Mouse (Mus musculus) gastrocnemius, postnatal 14 days (tissue): ENCODE results near the gene A830031A19Rik. TPM values are rescaled to one million over a fixed set of nuclear protein-coding genes. Genes with fewer than 3 reads are reported as not detected.

Source experiments
- DNase-seq: peaks from one replicate; pipeline ENCODE4 v3.0.0; 2021; ENCODE audit warnings: mixed read lengths
- intact Hi-C: fragments of 180-260 bp; cut with DNase I; formaldehyde crosslinking; loops from one replicate; pipeline ENCODE4 v1.15.1; 2025; ENCODE audit warnings: low total_unique reads
- total RNA-seq, 2 experiments: library from RNA; stranded (reverse); gene quantifications; 2 replicates each; pipeline ENCODE4 v1.2.3; 2021

The A830031A19Rik gene
- total RNA-seq, 2 experiments from 2014 or later: not detected

DNA sequence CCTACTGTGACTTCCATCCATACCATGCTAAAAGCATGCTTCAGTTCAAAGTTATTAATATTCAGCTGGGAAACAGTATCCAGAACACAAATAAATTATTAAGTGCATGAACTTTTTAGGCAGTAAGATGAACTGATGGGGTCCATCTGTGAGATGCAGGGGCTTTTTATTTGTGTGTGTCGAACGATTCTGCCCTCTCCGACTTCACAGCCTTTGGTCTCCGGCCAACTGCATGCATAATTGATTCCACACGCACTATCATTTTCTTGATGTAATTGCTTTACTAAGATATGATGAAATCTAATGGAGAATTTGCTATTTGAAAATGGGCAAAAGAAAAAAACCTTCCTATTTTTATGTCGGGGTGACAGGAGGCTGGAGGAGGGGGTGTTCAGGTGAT is 22.2 kb upstream of the A830031A19Rik start:
- intact Hi-C loops: no loop called here
- no peak for DNase-seq

DNA sequence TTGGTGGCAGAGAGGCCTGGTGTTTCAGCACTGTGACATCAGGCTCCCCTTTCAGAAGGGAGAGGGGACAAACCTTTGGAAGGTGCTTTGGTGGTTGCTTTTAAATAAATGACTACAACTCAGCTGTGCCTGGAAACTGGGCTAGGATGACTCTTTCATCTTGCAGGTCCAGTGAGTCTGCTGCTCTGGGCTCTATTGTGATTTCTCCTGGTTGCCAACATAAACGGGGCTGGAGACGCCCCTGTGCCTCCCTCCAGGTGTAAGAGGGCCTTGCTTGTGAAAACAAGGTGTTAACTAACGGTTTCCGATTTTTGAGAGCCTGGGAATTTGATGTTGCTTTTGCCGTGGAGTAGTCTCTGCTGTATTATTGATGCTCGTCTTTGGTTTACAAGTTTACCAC is 21.6 kb upstream of the A830031A19Rik start:
- intact Hi-C loops: no loop called here
- DNase-seq: no peak

DNA sequence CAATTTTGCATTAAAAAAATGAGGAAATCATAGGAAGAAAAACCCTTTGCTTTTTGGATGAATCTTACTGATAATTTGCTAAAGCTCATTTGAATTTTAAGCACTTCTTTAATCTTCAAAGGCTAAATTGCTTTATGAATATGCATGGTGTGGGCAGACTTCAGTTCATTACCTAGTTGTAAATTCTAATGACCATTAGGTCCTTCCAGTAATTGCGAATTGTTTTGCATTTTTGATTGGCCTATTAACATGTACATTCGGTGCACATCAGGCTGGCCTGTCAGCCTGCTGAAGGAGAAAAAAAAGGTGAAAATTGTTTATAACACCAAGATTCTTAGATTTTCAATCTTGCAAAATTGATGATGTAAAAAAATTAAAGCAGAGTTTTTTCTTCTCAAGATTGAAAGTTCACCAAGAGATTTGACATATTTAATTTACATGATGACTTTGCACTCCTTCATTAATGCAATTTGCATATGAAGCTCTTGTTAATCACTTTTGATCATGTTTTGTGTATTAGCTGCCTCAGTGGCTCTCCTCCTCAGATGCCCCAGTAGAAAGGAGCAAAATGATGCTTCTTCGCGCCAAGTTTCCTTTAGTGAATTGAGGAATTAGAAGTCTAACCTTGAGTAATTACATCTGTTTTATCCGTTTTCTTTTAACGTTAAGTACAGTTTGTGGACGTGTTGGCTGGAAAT is 21.0 kb upstream of the A830031A19Rik start:
- no peak for DNase-seq
- intact Hi-C loops: no loop called here

DNA sequence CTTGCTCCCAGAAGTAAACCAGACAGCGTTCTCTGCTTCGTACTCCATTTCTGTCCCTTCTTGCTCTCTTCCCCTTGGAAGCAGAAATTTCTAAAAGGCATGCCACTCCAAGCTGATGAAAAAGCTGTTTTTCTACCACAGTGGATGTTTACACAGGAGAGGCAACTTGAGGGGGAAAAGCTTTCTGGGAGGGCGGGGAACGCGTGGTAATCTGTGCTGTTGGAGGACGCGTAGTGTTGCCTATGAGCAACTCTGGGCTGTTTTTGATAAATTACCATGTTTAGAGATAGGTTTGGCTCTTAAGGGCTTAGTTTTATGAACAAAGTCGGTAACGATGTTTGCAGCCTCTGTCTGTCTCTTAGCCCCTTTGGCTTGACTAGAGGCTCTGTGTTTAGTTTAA is 20.4 kb upstream of the A830031A19Rik start:
- no peak for DNase-seq
- intact Hi-C loops: no loop called here

DNA sequence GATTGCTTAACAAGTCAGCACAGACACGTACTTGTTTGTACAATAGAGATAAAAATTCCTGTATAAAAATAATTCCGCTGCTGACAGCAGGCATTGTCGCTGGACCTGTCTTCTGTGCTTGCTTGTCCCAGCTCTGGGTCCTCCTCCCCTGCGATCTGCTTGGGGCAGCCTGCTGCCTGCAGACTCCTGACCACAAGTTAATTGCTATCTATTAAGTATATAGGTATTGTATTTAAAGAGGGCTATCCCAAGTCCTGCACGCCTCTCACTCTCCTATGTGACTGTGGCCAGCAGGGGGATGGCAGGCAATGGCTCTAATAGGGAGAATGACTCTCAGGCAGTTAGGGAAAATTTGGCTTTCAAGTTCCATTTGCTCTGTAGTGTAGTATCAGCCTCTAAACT is 19.2 kb upstream of the A830031A19Rik start:
- intact Hi-C loops: no loop called here
- no peak for DNase-seq

DNA sequence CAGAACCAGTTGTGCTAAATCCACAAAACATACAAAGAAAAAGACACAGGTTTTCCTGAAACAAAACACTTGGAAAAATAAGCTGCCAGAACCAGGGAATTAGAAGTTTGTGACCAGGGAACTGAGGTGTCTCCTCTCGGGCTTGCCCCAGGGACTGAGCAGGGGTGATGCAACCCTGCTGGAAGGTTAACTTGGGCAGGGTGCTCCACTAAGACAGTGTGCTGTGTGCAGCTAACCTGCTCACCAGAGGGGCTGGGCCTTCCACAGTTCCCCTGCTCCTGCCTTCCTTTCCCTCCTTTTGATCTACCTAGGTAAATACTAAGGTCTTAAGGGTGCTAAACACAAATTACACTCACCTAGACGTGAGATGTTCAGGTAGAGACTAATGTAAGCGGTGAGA is 17.8 kb upstream of the A830031A19Rik start:
- no peak for DNase-seq
- intact Hi-C loops: no loop called here

DNA sequence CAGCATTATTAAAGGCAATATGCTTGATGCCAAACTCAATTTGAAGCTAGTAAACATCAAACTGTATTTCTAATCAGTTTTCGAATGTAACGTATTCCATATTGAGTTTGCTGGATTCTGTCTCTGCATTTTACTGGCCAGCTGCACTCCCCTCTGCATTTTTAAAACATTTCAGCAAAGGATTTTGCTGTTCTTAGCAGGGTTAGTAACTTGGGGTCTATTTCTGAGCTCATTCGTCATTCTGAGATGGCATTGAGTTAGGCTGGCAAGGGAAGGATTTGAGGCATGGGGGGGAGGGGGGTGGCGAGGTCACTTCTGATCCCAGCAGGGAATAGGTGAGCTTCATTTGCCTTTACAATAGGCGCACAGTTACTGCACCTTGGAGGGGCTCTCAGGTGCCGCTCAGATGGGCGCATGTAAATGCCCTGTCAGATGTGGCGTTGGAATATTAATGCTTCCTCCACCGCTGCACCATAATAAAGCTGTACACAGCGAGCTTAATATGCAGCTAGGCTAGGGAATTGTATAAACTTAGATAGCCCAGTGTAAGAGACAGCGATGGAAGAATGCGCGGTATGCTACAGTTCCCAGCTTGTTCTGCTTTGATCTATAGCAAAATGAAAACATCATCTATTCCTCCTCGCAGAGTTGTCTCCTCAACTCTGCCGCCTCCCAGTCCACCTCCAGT is 16.7 kb upstream of the A830031A19Rik start:
- intact Hi-C loops: no loop called here
- no peak for DNase-seq

DNA sequence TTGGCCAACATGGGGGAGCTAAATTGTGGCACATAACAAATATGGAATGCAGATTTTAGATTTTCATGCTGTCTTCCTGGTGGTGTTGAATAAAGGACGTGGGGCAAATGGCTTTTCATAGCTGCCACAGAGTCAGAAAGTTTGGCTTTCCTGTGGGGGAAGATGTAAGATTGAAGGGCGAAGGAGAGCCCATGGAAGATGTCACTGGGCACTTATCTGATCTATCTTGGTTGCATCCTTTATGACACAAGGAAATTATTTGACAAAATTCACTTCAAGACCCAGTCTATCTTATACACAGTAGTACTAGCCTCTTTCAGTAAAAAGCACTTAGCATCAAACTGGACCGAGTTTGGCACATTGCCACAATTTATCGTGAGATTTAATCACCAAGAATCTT is 15.6 kb upstream of the A830031A19Rik start:
- intact Hi-C loops: no loop called here

DNA sequence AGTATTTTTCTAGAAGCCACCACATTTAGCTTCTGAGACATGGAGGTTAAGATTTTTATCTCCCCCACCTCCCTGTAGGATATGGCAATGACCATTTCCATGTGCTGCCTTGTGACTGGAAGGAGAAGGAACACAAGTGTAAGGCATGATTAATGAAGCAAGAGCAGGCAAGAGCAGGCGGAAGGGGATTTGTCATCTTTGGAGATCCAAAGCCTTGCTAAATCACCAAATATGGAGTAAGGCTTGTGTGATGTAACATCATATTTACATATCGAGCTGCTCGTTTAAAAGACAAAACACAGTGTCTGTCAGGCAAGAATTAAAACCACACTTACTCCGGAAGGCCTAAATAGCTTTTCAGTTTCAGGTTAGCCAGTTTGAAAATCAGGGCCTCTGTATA is 12.2 kb upstream of the A830031A19Rik start:
- no peak for DNase-seq
- intact Hi-C loops: no loop called here

More for the DNA sequence above, 15.6 kb upstream of the A830031A19Rik start:
- no peak for DNase-seq

DNA sequence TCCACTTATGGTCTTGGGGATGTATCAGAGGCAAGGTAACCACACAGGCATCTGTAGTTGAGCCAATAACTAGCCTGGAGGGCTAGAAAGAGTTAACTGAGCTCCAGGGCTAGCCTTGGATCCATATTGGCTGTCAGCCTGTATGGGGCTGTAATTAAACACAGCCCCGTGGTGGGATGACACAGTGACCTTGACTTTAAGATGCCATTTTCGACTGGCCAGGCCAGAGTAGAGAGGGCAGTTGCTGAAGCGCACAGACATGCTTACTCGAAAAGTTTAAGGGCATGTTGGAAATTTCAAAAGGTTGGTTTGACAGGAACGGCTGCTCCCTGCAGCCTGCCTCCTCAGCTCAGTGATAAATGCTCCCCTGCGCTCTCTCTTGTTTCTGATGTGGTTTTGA is 11.1 kb upstream of the A830031A19Rik start:
- no peak for DNase-seq
- intact Hi-C loops: no loop called here

DNA sequence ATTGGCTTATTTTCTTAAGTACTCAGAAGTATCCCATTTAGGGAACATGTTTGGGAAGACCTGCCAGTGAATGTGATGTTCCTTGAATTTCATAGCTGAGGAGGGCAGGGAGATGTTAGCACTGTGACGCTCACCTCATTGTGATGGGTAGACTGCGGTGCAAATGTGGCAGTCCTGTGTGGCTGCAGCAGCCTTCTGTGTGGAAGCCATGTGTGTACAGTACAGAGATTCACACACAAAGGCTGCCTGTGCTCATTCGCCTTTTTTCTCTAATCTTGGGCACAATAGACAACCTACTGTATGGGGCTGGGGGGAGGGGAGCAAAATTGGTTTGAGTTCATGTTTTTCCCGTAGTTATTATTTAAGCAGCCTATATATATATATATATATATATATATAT is 9.7 kb upstream of the A830031A19Rik start:
- no peak for DNase-seq
- intact Hi-C loops: no loop called here

DNA sequence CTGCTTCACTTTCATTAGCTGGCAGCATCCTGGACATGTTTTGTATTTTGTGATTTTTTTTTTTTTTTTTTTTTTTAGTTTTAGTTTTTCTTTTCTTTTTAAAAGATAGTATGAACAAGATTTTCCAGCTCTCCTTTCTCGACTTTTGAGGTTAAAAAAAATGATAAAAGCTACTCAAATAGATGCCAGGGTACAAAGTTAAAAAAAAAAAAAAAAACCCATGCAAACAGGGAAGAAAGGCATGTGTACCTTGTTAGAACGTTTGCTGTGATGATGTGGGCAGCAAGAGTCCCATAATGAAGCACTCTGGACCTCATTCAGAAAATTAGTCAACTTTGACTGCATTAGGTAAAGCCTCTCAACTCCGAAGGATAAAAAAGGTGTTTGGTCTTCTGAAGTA is 9.2 kb upstream of the A830031A19Rik start:
- DNase-seq: no peak
- intact Hi-C loops: no loop called here

DNA sequence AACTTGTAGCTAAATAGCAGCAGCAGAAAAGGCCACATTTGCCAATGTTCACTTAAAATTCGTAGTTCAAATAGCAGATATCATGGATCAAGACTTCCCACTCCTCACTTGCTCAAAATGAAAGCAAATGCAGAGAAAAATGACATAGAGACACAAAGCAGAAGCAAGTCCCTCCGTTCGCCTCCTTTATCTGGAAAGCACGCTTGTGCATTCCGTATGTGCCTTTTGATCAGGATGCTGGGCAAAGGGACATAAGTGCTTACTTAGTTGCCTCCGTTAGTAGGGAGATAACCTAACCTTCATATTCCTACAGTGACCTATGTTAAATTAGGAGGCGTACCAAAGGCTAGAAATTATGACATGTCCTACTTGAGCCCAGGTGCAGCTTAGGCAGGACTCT is 8.6 kb upstream of the A830031A19Rik start:
- intact Hi-C loops: no loop called here
- DNase-seq: no peak

DNA sequence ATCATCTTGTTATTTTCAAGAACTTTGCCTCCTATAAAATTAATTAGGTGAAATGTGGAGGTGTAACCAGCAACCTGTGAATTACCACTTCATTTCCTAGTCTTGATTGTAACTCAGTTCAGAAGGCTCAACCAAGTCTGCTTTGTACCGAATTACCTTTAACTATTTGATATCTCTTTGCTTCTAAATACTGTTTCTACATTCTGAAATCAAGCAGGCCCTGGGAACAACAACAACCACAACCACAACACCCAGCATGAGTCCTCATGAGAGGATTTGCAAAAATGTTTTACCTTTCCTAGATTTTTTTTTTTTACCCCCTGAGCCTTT is 8.2 kb upstream of the A830031A19Rik start:
- DNase-seq: no peak
- intact Hi-C loops: no loop called here

DNA sequence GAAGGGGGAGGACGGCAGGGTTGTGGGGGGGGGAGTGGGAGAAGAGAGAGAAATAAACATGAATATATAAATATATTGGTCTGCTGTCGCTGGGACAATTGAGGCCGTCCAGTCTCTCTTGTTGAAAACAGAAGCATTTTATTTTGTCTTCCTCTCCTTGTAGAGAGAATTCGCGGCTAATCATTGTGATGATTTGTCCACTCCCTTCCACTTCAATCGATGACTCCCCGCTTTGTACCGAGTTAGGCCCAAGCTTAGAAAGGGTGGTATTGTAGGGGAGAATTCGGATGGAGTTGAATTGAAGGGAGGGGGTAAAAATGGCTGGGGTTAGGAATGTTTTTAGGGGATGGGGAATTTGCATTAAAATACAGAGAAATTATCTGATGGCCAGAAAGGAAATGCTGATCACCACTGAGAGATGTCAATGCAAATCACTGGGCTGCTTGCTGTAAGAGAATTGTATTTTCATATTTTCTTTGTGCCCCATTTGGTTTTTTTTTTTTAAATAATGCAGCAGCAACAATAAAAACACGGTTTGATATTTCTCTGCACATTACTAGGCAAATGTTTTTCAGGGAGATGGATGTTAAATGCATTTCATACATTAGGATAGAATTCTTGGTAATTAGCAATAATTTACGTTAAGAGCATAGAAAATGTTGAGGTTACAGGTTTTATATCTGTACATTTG is 7.7 kb upstream of the A830031A19Rik start:
- no peak for DNase-seq

DNA sequence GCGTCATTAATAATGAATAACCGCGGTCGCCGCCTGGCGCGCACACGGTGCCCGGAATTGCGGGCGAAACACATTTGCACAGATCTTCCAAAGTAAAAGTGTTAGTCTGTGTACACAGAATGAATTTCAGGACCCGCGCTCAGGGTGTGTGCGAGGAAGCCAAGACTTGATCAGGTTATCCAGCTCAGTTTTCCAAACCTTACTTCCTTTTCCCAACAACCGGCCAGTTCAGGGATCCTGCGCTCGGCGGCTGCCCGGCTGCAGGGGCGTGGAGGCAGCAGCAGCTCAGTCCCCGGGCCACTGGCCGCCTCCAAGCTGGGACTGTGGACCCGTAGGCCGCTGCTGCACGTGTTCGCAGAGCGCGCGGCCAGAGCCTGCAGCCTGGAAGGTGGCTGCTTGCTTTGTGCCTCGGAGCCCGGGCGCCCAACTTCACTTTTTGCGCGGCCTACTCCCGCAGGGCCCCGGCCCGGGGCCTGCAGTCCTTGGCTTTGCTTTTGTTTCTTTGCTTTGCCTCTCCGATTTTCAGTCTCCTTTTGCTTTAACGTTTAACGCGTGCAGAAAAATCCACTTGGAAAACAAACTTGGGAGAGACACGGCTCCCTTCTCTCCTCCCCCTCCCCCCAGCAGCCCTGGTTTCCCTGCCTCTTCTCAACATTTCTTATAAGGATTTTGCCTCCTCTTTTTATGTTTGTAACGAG is 7.0 kb upstream of the A830031A19Rik start:
- intact Hi-C loops: no loop called here
- peak; percentile 31 for DNase-seq

More for the DNA sequence above, 7.7 kb upstream of the A830031A19Rik start:
- intact Hi-C loops: no loop called here

DNA sequence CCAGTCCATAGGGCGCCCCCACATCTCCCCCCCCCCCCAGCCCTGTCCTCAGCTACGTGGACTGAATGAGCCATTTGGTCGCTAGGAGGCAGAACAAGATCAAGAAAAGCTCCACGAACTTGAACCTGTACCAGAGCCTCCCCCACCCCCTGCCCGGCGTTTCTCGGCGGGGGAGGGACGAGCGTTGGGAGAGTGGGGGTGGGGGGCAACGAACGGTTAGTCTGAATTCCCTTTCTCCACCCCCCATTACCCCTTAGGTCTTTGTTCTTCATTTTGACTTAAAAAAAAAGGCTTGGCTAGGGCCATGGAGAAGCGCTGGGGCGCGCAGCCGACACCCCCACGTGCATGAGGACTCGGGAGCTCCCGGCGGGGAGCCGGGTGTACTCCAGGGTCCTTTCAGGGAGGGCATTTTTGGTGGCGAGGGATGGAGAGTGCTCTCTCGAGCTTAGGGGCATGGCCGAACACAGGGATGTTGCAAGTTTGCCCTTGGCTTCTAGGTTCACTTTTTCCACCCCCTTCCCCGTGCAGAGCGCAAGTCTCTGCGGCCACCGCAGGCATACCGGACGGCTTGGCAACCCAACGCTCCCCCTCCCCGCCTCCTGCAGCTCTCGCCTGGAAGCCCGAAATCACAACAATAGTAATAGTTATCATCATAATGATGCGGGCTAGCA is 6.3 kb upstream of the A830031A19Rik start:
- no peak for DNase-seq
- intact Hi-C loops: no loop called here

DNA sequence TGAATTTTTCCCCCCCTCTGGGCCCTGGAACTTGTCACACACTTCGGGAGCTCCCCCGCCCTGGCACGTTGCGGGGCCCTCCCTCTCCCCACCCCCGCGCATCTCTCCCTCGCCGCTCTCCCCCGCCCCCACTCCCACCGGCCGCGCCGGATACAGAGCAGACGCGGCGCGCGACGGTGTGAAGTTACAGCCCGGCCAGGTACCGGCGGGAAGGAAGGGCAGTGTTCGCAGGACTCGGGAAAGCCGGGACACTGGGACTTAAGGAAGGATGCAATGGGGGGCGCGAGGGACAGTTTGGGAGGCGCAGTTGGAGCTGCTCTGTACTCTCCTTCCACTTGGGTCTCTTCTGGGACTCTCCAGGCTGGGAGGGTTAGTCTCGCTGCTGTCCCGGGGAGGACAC is 5.7 kb upstream of the A830031A19Rik start:
- DNase-seq: no peak
- intact Hi-C loops: no loop called here

DNA sequence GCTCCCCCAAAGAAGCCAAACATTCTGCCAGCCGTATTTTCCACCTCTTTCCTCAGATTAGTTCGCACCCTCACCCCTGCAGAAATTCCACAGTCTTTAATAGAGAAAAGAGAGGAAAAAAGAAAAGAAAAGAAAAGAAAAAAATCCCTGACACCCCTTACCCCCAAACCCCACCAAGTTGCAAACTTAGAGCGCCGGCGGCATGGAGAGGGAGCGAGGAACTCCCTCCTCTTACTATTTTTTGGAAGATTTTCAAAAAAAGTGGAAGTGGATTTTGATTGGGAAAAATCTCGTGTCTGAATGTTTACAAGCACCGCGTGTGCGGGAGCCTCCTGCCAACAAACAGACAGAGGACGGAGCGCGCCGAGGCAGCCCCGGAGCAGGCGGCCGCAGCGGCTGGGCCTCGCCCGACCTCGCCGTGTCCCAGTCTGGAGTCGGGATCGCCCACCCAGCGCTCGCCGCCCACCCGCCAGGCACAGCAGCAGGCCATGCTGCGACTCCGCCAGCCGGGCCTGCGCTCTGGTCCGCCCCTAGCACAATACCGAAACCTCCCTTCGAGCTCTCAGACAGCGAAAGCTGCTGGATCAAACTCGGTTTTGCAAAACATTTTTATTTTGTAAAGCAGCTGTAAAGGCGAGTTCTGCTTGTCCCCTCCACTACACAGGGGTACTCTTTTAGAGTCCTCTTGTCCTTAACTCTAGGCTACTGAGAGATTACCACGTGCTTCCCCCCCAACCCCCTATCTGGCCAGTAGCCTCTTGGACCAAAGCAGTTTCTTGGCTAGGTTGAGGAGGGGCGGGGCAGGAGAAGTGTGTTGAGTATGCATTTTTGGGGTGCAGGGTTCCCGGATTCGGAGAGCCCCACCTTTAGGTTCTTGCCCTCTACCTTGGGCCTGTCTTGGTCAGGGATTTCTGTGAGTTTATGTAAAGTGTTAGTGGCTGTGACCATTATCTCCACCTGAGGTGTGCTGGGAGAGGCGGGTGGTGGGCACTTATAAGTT is 4.8 kb upstream of the A830031A19Rik start:
- peak; percentile 27 for DNase-seq
- intact Hi-C loops: no loop called here
